Mouse (Mus musculus): ENCODE measurements around the gene Uba3.

DNA sequence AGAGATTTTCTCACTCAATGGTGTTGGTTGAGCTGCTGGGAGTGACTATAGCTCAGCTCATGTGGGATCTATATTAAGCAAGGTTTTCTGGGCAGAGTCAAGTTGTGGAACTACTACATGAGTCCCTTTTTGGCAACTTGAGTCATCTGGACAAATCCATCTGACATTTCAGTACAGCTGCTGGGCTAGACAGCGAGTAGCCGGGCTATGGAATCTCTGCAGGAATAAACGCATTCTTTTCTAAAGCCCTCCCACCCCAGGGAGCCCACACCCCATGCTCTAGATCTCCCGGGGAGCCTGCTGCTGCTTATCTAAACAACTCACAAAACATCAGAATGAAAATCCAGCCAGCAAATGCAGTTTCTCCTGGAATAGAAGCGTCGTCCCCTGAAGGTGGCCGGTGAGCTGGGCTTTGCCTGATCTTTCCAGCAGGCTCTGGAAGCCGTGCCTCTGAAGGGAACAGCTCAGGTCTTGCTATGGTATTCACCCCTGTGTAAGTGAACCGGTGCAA, 47.3 kb upstream of the Uba3 start, which contains the start of gene Lmod3:
- TF ChIP-seq CTCF (IDR thresholded peaks at IDR 0.05; ENCODE audit: control insufficient read depth, insufficient read depth, insufficient read length) = no peak
- no peak for TF ChIP-seq MAX (IDR thresholded peaks at IDR 0.05)
- no peak for TF ChIP-seq USF1 (IDR thresholded peaks at IDR 0.05; ENCODE audit: low read depth)
- no peak for TF ChIP-seq FOSL1 (IDR thresholded peaks at IDR 0.05; ENCODE audit: insufficient read depth, low read length, poor library complexity, severe bottlenecking)
- TF ChIP-seq CEBPB (IDR thresholded peaks at IDR 0.05; ENCODE audit: low read depth) = no peak

Data from C2C12 (cell line).